20 mouse cellular contexts compared by ENCODE assay signal in the genomic region with DNA sequence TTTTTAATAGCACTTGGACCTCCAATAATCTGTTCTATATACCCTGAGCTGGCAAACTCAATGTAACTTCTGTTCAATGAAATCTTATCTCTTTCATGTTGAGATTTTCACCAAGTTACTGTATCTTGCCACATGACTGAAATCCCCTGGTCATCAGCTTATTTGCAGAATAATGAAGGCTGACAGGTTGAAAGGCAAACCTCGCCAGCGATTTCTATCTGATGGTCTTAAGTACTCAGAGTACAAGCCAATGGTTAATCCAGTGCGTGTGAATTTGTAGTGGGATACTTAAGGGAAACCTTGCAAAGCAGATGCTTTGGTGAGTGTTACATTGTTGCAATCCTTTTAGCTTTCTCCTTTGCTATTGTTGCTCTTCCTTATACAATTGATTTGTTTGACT.
"Had no signal": no experiment of that assay in that cellular context is flagged by ENCODE, and none has a peak within 500 bp of the region (broad histone marks: within the 10 kb centered on the region; RNA-seq: fewer than 3 reads in every experiment).

No protein-coding gene starts in this region.

- H3K9ac ChIP-seq: kidney, embryonic 15.5 days; limb, embryonic 12.5 days; limb, embryonic 15.5 days; liver, embryonic 14.5 days; liver, postnatal 0 days; lung, embryonic 14.5 days; midbrain, embryonic 13.5 days; neural tube, embryonic 13.5 days had no signal

- H3K4me3 ChIP-seq: kidney, embryonic 15.5 days; limb, embryonic 12.5 days; limb, embryonic 15.5 days; midbrain, embryonic 13.5 days; myocyte; neural tube, embryonic 13.5 days had no signal

- H3K4me1 ChIP-seq: kidney, embryonic 15.5 days; limb, embryonic 12.5 days; limb, embryonic 15.5 days; neural tube, embryonic 13.5 days had no signal

- H3K36me3 ChIP-seq: kidney, embryonic 15.5 days; limb, embryonic 12.5 days; limb, embryonic 15.5 days; midbrain, embryonic 13.5 days; neural tube, embryonic 13.5 days had no signal

- H3K27me3 ChIP-seq: kidney, embryonic 15.5 days; limb, embryonic 12.5 days; limb, embryonic 15.5 days; midbrain, embryonic 13.5 days; neural tube, embryonic 13.5 days had no signal

- H3K4me2 ChIP-seq: kidney, embryonic 15.5 days; limb, embryonic 12.5 days; limb, embryonic 15.5 days; liver, embryonic 11.5 days; lung, embryonic 14.5 days; midbrain, embryonic 13.5 days; neural tube, embryonic 13.5 days had no signal

- H3K27ac ChIP-seq: kidney, embryonic 15.5 days; limb, embryonic 12.5 days; limb, embryonic 15.5 days; liver, embryonic 14.5 days; macrophage; midbrain, embryonic 13.5 days; neural tube, embryonic 13.5 days had no signal

- H3K9me3 ChIP-seq: kidney, embryonic 15.5 days; limb, embryonic 12.5 days; limb, embryonic 15.5 days; midbrain, embryonic 13.5 days; neural tube, embryonic 13.5 days had no signal

- DNase-seq: kidney, adult 11 months; kidney, adult 8-10 months; kidney, postnatal 10 days; kidney, postnatal 36 days; left cerebral cortex, postnatal 4 days; liver, postnatal 0 days; lung, embryonic 14.5 days; right cerebral cortex, postnatal 25 days; thymus, adult 18-20 months; thymus, postnatal 36 days had no signal

- ATAC-seq: liver, postnatal 0 days; lung, postnatal 0 days; midbrain, embryonic 13.5 days had no signal
